Mouse (Mus musculus) neural tube, embryonic 15.5 days (tissue): ENCODE measurements around the gene Mfsd4a. TPM values are rescaled to one million over a fixed set of nuclear protein-coding genes. Genes with fewer than 3 reads are reported as not detected.

Experiments used
- ATAC-seq: fragments of 200-750 bp; cut with Nextera tagmentation; 2 replicates; pipeline ENCODE4 v1.8.0; 2017; ENCODE audit warnings: mild to moderate bottlenecking, moderate TSS enrichment, moderate library complexity; ENCODE audit not compliant: low FRiP score
- H3K27ac ChIP-seq: fragments of 300-500 bp; sonication (generic); replicated peaks from 2 replicates; pipeline ENCODE4 v1.5.1; 2015; ENCODE audit warnings: mild to moderate bottlenecking, inconsistent platforms
- H3K27me3 ChIP-seq: fragments of 300-500 bp; sonication (generic); replicated peaks from 2 replicates; pipeline ENCODE4 v1.6.1; 2015; ENCODE audit warnings: inconsistent platforms
- H3K36me3 ChIP-seq: fragments of 300-500 bp; sonication (generic); 2 replicates; pipeline ENCODE4 v1.6.1; 2015; ENCODE audit warnings: inconsistent platforms
- H3K4me1 ChIP-seq: fragments of 300-500 bp; sonication (generic); 2 replicates; pipeline ENCODE4 v1.6.1; 2015; ENCODE audit warnings: inconsistent platforms
- H3K4me2 ChIP-seq: fragments of 300-500 bp; sonication (generic); 2 replicates; pipeline ENCODE4 v1.6.1; 2015; ENCODE audit warnings: inconsistent platforms, mild to moderate bottlenecking, moderate library complexity
- H3K4me3 ChIP-seq: fragments of 300-500 bp; sonication (generic); replicated peaks from 2 replicates; pipeline ENCODE4 v1.5.1; 2015; ENCODE audit warnings: mild to moderate bottlenecking, inconsistent platforms
- H3K9ac ChIP-seq: fragments of 300-500 bp; sonication (generic); replicated peaks from 2 replicates; pipeline ENCODE4 v1.6.1; 2015; ENCODE audit warnings: mild to moderate bottlenecking, inconsistent platforms
- H3K9me3 ChIP-seq: fragments of 300-500 bp; sonication (generic); replicated peaks from 2 replicates; pipeline ENCODE4 v1.6.1; 2016; ENCODE audit warnings: inconsistent platforms
- WGBS: fragments of 180-500 bp; shearing (Covaris S2); methylation state at CpG from one replicate; pipeline ENCODE4 v1.1.7; 2015; ENCODE audit warnings: mixed read lengths; 5-methylcytosine and 5-hydroxymethylcytosine counted together
- polyA plus RNA-seq: library from polyadenylated mRNA; unstranded; fragments of >200 nt; fragmentation: Nextera tagmentation; extraction: Ambion mirVana; gene quantifications from 2 replicates; pipeline ENCODE4 v1.2.1, GENCODE M21; 2015

Gene Mfsd4a
- polyA plus RNA-seq, 1 experiment from 2014 or later: 7.8 TPM

DNA sequence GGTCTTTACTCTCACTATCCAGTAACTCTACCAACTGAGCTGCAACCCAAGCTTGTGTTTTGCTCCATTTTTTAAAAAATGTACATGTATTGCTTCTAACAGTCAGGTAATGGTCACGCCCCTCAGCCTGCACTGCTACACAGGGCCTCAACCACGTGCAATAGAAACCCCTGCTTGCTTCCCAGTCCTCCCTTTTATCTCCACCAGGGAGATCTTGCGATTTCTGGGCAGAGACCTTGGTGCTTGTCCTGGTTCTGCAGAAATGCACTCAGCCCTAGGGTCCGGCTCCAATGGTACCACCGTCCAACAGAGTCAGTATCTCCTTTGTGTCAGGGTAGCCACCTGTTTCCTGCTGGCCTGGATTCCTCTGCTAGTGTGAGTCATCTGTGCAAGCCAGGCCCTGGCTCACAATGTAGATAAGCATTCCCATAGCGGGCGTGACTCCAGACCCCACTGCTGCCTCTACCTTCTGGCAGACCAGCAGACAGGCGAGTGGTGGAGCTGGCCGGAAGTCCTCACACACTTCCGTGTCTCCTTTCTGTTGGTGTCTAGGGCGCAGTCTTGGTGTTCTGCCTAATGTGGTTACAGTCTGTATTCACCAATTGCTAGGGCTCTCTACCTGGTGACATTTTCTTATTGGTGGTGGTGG, 27.6 kb upstream of the Mfsd4a start:
- 86% methylated on average over 11 of the region's 11 CpGs for WGBS
- no peak overlapping the region for H3K4me3 ChIP-seq
- H3K9me3 ChIP-seq: no peaks in the 10 kb centered on the region
- ATAC-seq: no peak
- no peak overlapping the region for H3K9ac ChIP-seq
- no peaks in the 10 kb centered on the region for H3K36me3 ChIP-seq
- no peak overlapping the region for H3K27ac ChIP-seq
- no peak overlapping the region for H3K4me2 ChIP-seq
- no peaks in the 10 kb centered on the region for H3K27me3 ChIP-seq
- no peaks in the 10 kb centered on the region for H3K4me1 ChIP-seq

DNA sequence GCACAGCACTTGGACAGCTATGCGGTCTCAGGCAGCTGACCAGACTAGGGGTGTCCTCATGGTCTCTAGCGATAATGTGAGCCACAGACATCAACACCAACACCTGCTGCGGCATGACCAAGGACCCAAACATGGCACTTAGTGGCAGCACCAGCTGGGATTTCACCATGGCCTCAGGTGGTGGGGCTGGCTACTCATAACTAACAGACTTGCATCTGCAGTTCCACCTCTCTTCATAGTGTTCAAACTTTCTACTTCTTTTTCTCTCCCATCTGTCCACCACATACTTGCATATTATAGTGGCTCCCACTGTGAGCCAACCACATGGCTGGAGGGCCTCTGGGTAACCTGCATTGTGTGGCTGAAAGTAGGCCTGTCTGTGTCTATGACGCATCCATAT, 25.4 kb upstream of the Mfsd4a start:
- 77% methylated on average over 4 of the region's 4 CpGs for WGBS

DNA sequence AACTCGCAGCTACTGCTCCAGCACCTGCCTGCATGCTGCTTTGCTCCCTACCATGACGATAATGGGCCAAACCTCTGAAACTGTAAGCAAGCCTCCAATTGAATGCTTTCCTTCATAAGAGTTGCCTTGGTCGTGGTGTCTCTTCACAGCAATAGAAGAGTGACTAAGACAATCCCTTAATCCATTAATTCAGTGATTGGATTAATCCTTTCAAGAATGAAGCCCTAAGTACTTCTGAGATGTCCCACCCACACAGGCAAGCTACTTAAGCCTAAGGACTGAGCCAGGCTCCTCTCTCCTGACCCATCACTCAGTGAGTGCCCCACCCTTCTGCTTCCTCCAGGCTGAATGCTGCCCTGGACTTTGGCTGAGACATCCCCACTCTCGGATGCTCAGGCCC, 22.4 kb upstream of the Mfsd4a start:
- Histone ChIP-seq H3K36me3 (no peaks in the 10 kb centered on the region), H3K9ac (no peak overlapping the region), H3K4me3 (no peak overlapping the region), H3K4me1 (no peaks in the 10 kb centered on the region), H3K4me2 (no peak overlapping the region), H3K9me3 (no peaks in the 10 kb centered on the region), H3K27me3 (no peaks in the 10 kb centered on the region), H3K27ac (no peak overlapping the region)
- ATAC-seq: no peak
- 90% methylated on average over 4 of the region's 4 CpGs for WGBS

More for the DNA sequence above, 25.4 kb upstream of the Mfsd4a start:
- Histone ChIP-seq H3K9me3 (no peaks in the 10 kb centered on the region), H3K27ac (no peak overlapping the region), H3K36me3 (no peaks in the 10 kb centered on the region), H3K27me3 (no peaks in the 10 kb centered on the region), H3K4me1 (no peaks in the 10 kb centered on the region), H3K4me3 (no peak overlapping the region), H3K4me2 (no peak overlapping the region), H3K9ac (no peak overlapping the region)
- no peak for ATAC-seq

DNA sequence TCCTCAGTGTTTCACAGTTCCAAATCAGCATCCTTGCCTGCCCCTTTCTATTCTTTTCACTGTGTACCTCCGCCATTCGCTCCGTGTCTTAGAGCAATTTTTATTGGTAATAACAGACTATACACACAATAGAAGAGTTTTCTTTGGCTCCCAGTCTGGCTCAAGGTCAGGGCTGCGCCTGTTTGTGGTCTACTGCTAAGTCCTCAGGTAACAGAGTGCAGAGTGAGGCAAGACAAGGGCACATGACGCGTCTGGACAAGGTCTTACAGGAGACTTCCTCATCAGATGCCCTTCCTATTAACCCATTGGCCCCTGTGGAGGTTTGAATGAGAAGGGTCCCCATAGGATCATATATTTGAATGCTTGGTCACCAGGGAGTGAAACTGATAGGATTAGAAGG, 21.9 kb upstream of the Mfsd4a start:
- H3K9me3 ChIP-seq: no peaks in the 10 kb centered on the region
- no peak for ATAC-seq
- no peak overlapping the region for H3K27ac ChIP-seq
- no peaks in the 10 kb centered on the region for H3K4me1 ChIP-seq
- no peak overlapping the region for H3K4me3 ChIP-seq
- H3K9ac ChIP-seq: no peak overlapping the region
- H3K36me3 ChIP-seq: no peaks in the 10 kb centered on the region
- H3K4me2 ChIP-seq: no peak overlapping the region
- H3K27me3 ChIP-seq: no peaks in the 10 kb centered on the region
- WGBS: 86% methylated on average over 6 of the region's 6 CpGs

DNA sequence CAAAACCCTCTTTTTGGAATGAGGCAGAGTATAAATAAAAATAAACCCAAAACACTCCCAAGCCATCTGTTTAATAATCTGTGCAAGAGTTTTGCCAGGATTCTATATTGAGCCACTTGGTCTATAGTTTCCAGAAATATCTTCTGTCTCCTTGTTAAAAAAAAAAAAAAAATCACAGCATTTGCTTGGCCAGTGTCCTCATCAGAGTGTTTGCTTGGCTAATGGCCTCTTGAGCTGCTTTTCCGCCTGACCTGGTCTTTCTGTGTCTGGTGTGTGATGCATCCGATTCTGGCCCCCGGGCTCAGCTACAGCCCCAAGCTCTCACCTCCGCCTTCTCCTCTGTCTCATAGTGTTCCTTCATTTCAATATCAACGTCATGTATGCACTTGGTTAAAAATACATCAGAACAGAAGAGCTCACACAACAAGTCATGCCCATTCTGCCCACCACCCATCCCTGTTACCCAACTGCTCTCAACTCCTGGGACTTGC, 20.4 kb upstream of the Mfsd4a start:
- Histone ChIP-seq H3K4me2 (no peak overlapping the region), H3K27ac (no peak overlapping the region), H3K4me3 (no peak overlapping the region), H3K4me1 (no peaks in the 10 kb centered on the region), H3K36me3 (no peaks in the 10 kb centered on the region), H3K9me3 (no peaks in the 10 kb centered on the region), H3K9ac (no peak overlapping the region), H3K27me3 (no peaks in the 10 kb centered on the region)
- ATAC-seq: no peak
- WGBS: 87% methylated on average over 5 of the region's 5 CpGs

DNA sequence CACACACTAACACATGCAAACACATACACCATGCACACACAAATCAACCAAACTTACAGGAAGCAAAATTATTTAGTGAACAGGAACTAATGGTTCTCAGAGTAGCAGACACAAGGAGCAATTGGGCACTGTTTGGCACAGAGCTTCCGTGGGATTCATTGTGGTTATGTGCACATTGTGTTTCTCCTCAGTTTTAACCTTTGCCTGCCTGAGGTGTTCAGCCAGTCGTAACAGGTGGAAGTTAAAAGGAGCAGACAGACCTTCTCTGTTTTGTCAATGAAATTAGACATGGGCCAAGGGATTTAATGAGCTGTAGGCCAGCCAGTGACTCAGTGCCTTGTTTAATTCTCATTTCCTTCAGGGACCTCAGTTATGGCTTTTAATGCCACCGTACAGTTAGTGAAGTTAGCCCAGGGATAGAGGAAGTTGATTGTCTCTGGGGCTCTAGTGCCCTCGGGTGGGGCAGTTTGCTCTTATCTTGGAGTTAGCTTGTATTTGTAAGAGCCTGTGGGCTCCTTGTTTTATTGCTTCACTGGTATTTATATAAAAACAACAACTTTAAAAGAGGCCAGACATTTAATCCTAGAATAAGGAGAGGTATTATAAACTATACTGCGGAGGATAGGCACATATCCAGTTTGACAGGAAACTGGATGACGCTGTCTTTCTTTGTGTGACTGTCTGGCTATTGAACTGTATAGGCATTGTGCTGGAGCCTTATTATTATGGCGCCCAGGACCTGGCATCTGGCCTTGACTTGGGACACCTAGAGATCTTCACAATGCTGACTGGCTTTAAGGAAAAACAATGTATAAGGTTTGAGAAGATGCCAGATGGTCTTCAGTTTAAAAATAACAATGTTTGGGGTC, 17.6 kb upstream of the Mfsd4a start:
- H3K4me2 ChIP-seq: no peak overlapping the region
- no peak overlapping the region for H3K9ac ChIP-seq
- 62% methylated on average over 7 of the region's 7 CpGs for WGBS
- H3K4me1 ChIP-seq: no peaks in the 10 kb centered on the region
- no peaks in the 10 kb centered on the region for H3K36me3 ChIP-seq
- no peaks in the 10 kb centered on the region for H3K9me3 ChIP-seq
- H3K27me3 ChIP-seq: no peaks in the 10 kb centered on the region
- ATAC-seq: no peak
- no peak overlapping the region for H3K27ac ChIP-seq
- H3K4me3 ChIP-seq: no peak overlapping the region

DNA sequence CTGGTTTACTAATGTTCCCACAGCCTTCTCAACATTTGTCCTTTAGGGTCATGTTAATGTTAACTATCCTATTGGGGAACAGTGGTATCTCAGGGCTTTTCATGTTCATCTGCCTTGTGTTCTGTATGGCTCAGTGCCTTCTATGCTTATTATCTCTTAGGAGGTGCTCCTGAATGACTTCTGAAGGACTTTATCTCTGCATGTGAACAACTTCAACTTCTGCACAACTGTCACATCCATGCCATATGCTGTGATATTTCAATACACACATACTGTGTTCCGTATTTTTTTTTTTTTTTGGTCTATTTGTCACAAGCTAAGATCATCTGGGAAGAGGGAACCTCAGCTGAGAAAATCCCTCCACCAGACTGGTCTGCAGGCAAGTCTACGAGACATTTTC, 10.6 kb upstream of the Mfsd4a start:
- no peaks in the 10 kb centered on the region for H3K9me3 ChIP-seq
- 95% methylated on average over 2 of the region's 2 CpGs for WGBS
- no peaks in the 10 kb centered on the region for H3K27me3 ChIP-seq
- no peaks in the 10 kb centered on the region for H3K4me1 ChIP-seq
- H3K36me3 ChIP-seq: no peaks in the 10 kb centered on the region
- H3K4me2 ChIP-seq: no peak overlapping the region
- no peak overlapping the region for H3K4me3 ChIP-seq
- no peak for ATAC-seq
- H3K27ac ChIP-seq: no peak overlapping the region
- no peak overlapping the region for H3K9ac ChIP-seq

DNA sequence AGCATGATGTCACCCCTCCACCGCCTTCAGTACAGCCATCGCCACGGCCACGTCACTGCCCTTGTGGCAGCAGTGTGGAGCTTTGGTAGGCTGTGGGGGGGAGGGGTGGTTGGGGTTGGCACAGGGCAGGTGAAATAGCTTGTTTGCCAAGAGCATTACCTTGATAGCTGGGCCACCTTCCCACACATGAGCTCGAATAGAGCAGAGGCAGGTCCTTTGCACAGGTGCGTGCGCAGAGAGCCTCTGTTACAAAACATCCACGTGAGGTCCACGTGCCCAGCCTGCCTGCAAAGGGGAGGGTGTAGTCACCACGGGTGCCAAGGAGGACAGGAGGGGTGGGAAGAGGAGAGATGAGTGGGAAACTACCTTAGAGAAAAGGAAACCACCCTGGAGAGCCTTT, 7.7 kb upstream of the Mfsd4a start:
- H3K27ac ChIP-seq: no peak overlapping the region
- no peak for ATAC-seq
- no peak overlapping the region for H3K4me3 ChIP-seq
- H3K9ac ChIP-seq: no peak overlapping the region
- H3K36me3 ChIP-seq: no peaks in the 10 kb centered on the region
- 92% methylated on average over 10 of the region's 10 CpGs for WGBS
- no peaks in the 10 kb centered on the region for H3K27me3 ChIP-seq
- no peaks in the 10 kb centered on the region for H3K9me3 ChIP-seq
- no peaks in the 10 kb centered on the region for H3K4me1 ChIP-seq
- no peak overlapping the region for H3K4me2 ChIP-seq

DNA sequence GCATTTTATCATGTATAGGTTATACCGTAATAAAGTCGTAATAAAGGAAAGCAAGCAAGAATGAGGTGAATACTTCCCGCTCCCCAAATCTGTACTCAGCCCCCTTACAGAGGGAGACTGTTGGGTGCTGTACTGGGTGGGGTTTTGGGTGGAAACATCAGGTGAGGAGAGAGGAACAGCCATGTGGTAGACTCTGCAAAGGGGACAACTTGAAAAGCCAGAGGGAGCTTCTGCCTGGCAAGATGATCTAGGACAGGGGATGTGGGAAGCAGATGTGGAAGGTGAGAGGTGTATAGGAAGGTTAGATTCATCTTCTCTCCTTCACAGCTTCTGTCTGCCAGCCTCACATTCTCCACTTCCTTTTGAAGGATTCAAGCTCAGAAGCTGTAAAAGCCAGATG, 2.8 kb upstream of the Mfsd4a start:
- no peak overlapping the region for H3K27ac ChIP-seq
- no peaks in the 10 kb centered on the region for H3K36me3 ChIP-seq
- H3K4me3 ChIP-seq: no peak overlapping the region
- H3K9me3 ChIP-seq: no peaks in the 10 kb centered on the region
- no peak overlapping the region for H3K4me2 ChIP-seq
- no peak overlapping the region for H3K9ac ChIP-seq
- no peak for ATAC-seq
- WGBS: 93% methylated on average over 3 of the region's 3 CpGs
- H3K27me3 ChIP-seq: peaks cover 31% of the 10 kb centered on the region
- peaks cover 15% of the 10 kb centered on the region for H3K4me1 ChIP-seq

DNA sequence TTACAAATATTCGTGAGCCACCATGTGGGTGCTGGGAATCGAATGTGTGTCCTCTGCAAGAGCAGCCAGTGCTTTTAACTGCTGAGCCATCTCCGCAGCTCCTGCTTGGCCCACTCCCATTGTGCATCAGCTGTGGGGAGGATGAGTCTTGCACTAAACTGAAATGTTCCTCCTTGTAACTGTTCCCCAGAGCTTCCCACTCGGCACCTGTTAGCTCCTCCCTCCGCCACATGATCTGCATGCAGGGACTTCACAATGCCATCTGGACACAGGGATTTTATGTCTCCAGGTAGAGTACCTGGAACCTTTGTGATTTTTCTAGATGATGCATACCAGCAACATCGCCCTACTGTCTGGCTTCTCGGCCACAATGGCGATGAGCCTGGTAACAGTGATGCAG, 1.6 kb upstream of the Mfsd4a start:
- Histone ChIP-seq H3K27ac (no peak overlapping the region), H3K27me3 (peaks cover 34% of the 10 kb centered on the region), H3K4me1 (peaks cover 15% of the 10 kb centered on the region), H3K4me3 (no peak overlapping the region), H3K4me2 (no peak overlapping the region), H3K36me3 (no peaks in the 10 kb centered on the region), H3K9me3 (no peaks in the 10 kb centered on the region), H3K9ac (no peak overlapping the region)
- WGBS: 84% methylated on average over 8 of the region's 8 CpGs
- no peak for ATAC-seq

DNA sequence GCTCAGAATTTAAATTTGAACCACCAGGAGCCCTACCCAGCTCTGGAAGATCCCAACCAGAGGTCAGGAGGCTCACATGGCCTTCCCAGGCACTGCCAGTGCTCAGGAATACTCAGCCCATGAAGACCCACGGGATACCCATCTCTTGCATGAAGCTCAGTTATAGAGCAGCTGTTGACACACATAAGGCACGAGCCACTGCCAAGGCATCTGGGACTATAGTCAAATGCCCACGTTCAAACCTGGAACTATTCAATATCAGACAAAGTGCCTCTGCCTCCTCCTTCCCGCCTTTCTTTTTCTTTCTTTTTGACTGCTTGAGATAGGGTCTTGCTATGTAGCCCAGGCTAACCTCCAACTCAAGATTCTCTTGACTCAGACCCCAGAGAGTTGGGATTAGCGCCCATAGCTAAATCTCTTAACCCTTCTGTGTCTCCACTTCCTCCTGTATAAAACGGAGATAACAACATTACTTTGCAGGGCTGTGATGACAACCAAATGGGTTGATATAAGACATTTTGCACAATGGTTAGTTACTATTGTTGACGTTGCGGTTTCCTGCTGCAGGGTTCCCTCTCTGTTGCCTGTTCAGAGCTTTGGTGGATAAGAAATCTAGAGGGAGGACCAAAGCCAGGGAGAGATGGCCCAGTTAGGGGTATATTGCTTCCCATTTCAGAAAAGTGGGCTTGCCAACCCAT, 2.2 kb downstream of the Mfsd4a start:
- Histone ChIP-seq H3K27ac (no peak overlapping the region), H3K4me3 (no peak overlapping the region), H3K27me3 (peaks cover 34% of the 10 kb centered on the region), H3K9ac (no peak overlapping the region), H3K9me3 (no peaks in the 10 kb centered on the region), H3K4me2 (no peak overlapping the region), H3K36me3 (no peaks in the 10 kb centered on the region), H3K4me1 (peaks cover 15% of the 10 kb centered on the region)
- ATAC-seq: no peak
- 81% methylated on average over 8 of the region's 8 CpGs for WGBS

DNA sequence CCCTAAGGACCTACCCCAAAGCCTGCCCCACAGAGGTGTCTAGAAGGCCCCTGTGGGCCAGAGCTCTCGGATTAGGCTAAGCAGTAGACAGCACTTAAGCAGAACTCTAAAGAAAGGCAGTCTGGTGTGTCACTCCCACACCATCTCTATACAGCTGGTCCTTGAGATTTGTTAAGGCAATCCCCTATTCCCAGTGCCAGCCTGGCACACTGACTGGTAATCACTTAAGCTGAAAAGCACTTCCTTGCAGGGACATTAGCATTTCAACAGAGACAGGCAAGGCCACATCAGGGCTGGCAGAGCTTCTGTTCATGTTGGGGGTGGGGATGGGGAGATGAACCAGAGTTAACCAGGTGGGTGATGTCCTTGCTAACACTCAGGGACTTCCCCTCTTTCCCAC, 2.9 kb downstream of the Mfsd4a start:
- peaks cover 34% of the 10 kb centered on the region for H3K27me3 ChIP-seq
- H3K36me3 ChIP-seq: no peaks in the 10 kb centered on the region
- H3K9ac ChIP-seq: no peak overlapping the region
- ATAC-seq: no peak
- WGBS: 28% methylated on average over 1 of the region's 1 CpGs
- peaks cover 15% of the 10 kb centered on the region for H3K4me1 ChIP-seq
- no peak overlapping the region for H3K27ac ChIP-seq
- no peak overlapping the region for H3K4me2 ChIP-seq
- H3K4me3 ChIP-seq: no peak overlapping the region
- H3K9me3 ChIP-seq: no peaks in the 10 kb centered on the region
